ENCODE assay signal across 2 mouse cellular contexts in the genomic region with DNA sequence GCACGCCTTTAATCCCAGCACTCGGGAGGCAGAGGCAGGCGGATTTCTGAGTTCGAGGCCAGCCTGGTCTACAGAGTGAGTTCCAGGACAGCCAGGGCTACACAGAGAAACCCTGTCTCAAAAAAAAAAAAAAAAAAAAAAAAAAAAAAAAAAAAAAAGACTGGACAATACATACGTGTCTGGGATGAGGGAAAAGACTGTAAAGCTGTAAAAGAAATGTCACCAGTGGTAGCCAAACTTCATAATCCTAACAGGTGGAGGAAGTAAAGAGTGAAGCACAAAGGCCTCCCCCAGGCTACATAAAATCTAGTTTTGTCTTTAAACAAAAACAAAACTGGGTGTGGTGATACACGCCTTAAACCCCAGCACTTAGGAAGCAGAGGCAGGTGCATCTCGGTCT.
TF ChIP-seq lines count a peak whose summit lies in the region.

No protein-coding gene starts in this region.

TF ChIP-seq in CH12.LX, 34 proteins besides CTCF, POLR2A, EP300 and RAD21:
- TF ChIP-seq ZNF384 (IDR thresholded peaks at IDR 0.05; ENCODE audit: low read depth, low read length) = peak; percentile 61
TF ChIP-seq in CH12.LX: peak in this region for 1; not testable (repeated sequence) for 33.

TF ChIP-seq in ES-E14, 5 proteins besides CTCF, POLR2A, EP300 and RAD21:
- TF ChIP-seq ZNF384 (IDR thresholded peaks at IDR 0.05; ENCODE audit: low read depth, low read length) = peak; percentile 92
